Mouse (Mus musculus) erythroblast, embryonic 14.5 days (primary cell): Measurements from ENCODE around the gene Gnai2. TPM values are rescaled to one million over a fixed set of nuclear protein-coding genes. Genes with fewer than 3 reads are reported as not detected.

Experiments
- H3K27me3 ChIP-seq: 2 replicates; pipeline ENCODE4 v1.6.1; 2012; ENCODE audit warnings: inconsistent platforms; ENCODE audit not compliant: control insufficient read depth
- H3K36me3 ChIP-seq: 2 replicates; pipeline ENCODE4 v1.6.1; 2012; ENCODE audit warnings: mild to moderate bottlenecking, inconsistent platforms; ENCODE audit not compliant: control insufficient read depth
- H3K4me1 ChIP-seq: 2 replicates; pipeline ENCODE4 v1.6.1; 2012; ENCODE audit warnings: inconsistent platforms; ENCODE audit not compliant: control insufficient read depth
- H3K4me3 ChIP-seq: replicated peaks from 2 replicates; pipeline ENCODE3; 2012; ENCODE audit warnings: moderate library complexity, mild to moderate bottlenecking, inconsistent platforms
- H3K9me3 ChIP-seq: 2 replicates; pipeline ENCODE4 v1.6.1; 2012; ENCODE audit warnings: low read length, inconsistent platforms, mixed read lengths; ENCODE audit not compliant: control insufficient read depth
- GATA1 ChIP-seq: IDR thresholded peaks from 2 replicates; pipeline ENCODE4 v1.6.1; 2012; ENCODE audit warnings: low read length, inconsistent platforms, mixed read lengths
- TAL1 ChIP-seq: IDR thresholded peaks from 3 replicates; pipeline ENCODE4 v1.6.1; 2012; ENCODE audit warnings: low read length, inconsistent platforms, mixed read lengths
- polyA plus RNA-seq: library from polyadenylated mRNA; stranded (reverse); fragments of >175 nt; gene quantifications from 2 replicates; pipeline ENCODE4 v1.2.3, GENCODE M21; 2012

The Gnai2 gene
- polyA plus RNA-seq, 1 experiment: 87.2 TPM

GRCm38 (mm10) chr9:107611456-107612190, 23.5 kb downstream of the Gnai2 start:
- no peak for TF ChIP-seq TAL1
- TF ChIP-seq GATA1: no peak
- peaks cover 2% of the 10 kb centered on the region for H3K27me3 ChIP-seq
- H3K4me3 ChIP-seq: peak overlapping the region; percentile 65
- H3K36me3 ChIP-seq: peaks cover 30% of the 10 kb centered on the region
- peaks cover 44% of the 10 kb centered on the region for H3K4me1 ChIP-seq
- no peaks in the 10 kb centered on the region for H3K9me3 ChIP-seq

- H3K4me3 ChIP-seq: no peak overlapping the region
- no peaks in the 10 kb centered on the region for H3K9me3 ChIP-seq
- peaks cover 55% of the 10 kb centered on the region for H3K4me1 ChIP-seq
- peaks cover 8% of the 10 kb centered on the region for H3K36me3 ChIP-seq
- TF ChIP-seq TAL1 (no peak), GATA1 (no peak)
- H3K27me3 ChIP-seq: peaks cover 8% of the 10 kb centered on the region
These were observed 25.7 kb downstream of the Gnai2 start for GRCm38 (mm10) chr9:107609433-107609830.

- Histone ChIP-seq H3K9me3 (no peaks in the 10 kb centered on the region), H3K27me3 (peaks cover 14% of the 10 kb centered on the region), H3K4me1 (peaks cover 55% of the 10 kb centered on the region), H3K4me3 (no peak within 1 kb of the TSS), H3K36me3 (peaks cover 2% of the 10 kb centered on the region)
- TF ChIP-seq TAL1 (no peak), GATA1 (no peak)
These were observed 26.3 kb downstream of the Gnai2 start, which contains the start of gene Sema3b for GRCm38 (mm10) chr9:107608741-107609432. Gene Sema3b (minus strand): TSS chr9:107609229.

GRCm38 (mm10) chr9:107607653-107608245, 27.4 kb downstream of the Gnai2 start:
- peaks cover 49% of the 10 kb centered on the region for H3K4me1 ChIP-seq
- H3K4me3 ChIP-seq: no peak overlapping the region
- H3K27me3 ChIP-seq: peaks cover 18% of the 10 kb centered on the region

GRCm38 (mm10) chr9:107607036-107607435, 28.1 kb downstream of the Gnai2 start:
- Histone ChIP-seq H3K4me1 (peaks cover 52% of the 10 kb centered on the region), H3K27me3 (peaks cover 18% of the 10 kb centered on the region), H3K4me3 (no peak overlapping the region), H3K9me3 (no peaks in the 10 kb centered on the region), H3K36me3 (no peaks in the 10 kb centered on the region)
- TF ChIP-seq GATA1 (no peak), TAL1 (no peak)

More at GRCm38 (mm10) chr9:107607653-107608245, 27.4 kb downstream of the Gnai2 start:
- H3K36me3 ChIP-seq: no peaks in the 10 kb centered on the region
- TF ChIP-seq GATA1 (no peak), TAL1 (no peak)
- no peaks in the 10 kb centered on the region for H3K9me3 ChIP-seq

- TF ChIP-seq TAL1 (no peak), GATA1 (no peak)
- H3K4me3 ChIP-seq: no peak overlapping the region
- peaks cover 18% of the 10 kb centered on the region for H3K27me3 ChIP-seq
- H3K4me1 ChIP-seq: peaks cover 52% of the 10 kb centered on the region
- no peaks in the 10 kb centered on the region for H3K36me3 ChIP-seq
- no peaks in the 10 kb centered on the region for H3K9me3 ChIP-seq
These were observed 28.6 kb downstream of the Gnai2 start for GRCm38 (mm10) chr9:107606591-107606990.

- Histone ChIP-seq H3K4me3 (no peak overlapping the region), H3K27me3 (peaks cover 30% of the 10 kb centered on the region), H3K36me3 (no peaks in the 10 kb centered on the region), H3K9me3 (no peaks in the 10 kb centered on the region), H3K4me1 (peaks cover 56% of the 10 kb centered on the region)
- no peak for TF ChIP-seq GATA1
- TF ChIP-seq TAL1: no peak
These were observed 30.0 kb downstream of the Gnai2 start for GRCm38 (mm10) chr9:107605041-107605661.

- H3K4me1 ChIP-seq: peaks cover 58% of the 10 kb centered on the region
These were observed 31.9 kb downstream of the Gnai2 start for GRCm38 (mm10) chr9:107603251-107603650.

More at GRCm38 (mm10) chr9:107603251-107603650, 31.9 kb downstream of the Gnai2 start:
- no peaks in the 10 kb centered on the region for H3K36me3 ChIP-seq
- peaks cover 49% of the 10 kb centered on the region for H3K27me3 ChIP-seq
- no peaks in the 10 kb centered on the region for H3K9me3 ChIP-seq
- no peak overlapping the region for H3K4me3 ChIP-seq
- no peak for TF ChIP-seq GATA1
- no peak for TF ChIP-seq TAL1
